Mouse (Mus musculus) intestine, embryonic 15.5 days (tissue): ENCODE measurements at regions not wholly inside any gene's neighbourhood (a gene's known extent, or its start where the extent isn't known, plus 50 kb on each side); places are given as distances from the start of the nearest gene placed in this dataset.
"Not testable (repeated sequence)": the region's sequence is repeated elsewhere in the genome, so short reads cannot be mapped to it uniquely, and the experiment has no call there.

Experiments
- ATAC-seq: fragments of 200-750 bp; cut with Nextera tagmentation; 2 replicates; pipeline ENCODE4 v1.8.0; 2017; ENCODE audit warnings: moderate TSS enrichment, moderate library complexity
- H3K27ac ChIP-seq: fragments of 300-500 bp; sonication (generic); 2 replicates; pipeline ENCODE4 v1.5.1; 2015; ENCODE audit warnings: mild to moderate bottlenecking, inconsistent platforms
- H3K27me3 ChIP-seq: fragments of 300-500 bp; sonication (generic); replicated peaks from 2 replicates; pipeline ENCODE4 v1.6.1; 2015; ENCODE audit warnings: inconsistent platforms
- H3K36me3 ChIP-seq: fragments of 300-500 bp; sonication (generic); 2 replicates; pipeline ENCODE4 v1.6.1; 2015; ENCODE audit warnings: inconsistent platforms
- H3K4me1 ChIP-seq: fragments of 300-500 bp; sonication (generic); replicated peaks from 2 replicates; pipeline ENCODE4 v1.6.1; 2015; ENCODE audit warnings: inconsistent platforms
- H3K4me2 ChIP-seq: fragments of 300-500 bp; sonication (generic); replicated peaks from 2 replicates; pipeline ENCODE4 v1.6.1; 2015; ENCODE audit warnings: mild to moderate bottlenecking, inconsistent platforms
- H3K4me3 ChIP-seq: fragments of 300-500 bp; sonication (generic); replicated peaks from 2 replicates; pipeline ENCODE4 v1.5.1; 2015; ENCODE audit warnings: inconsistent platforms
- H3K9ac ChIP-seq: fragments of 300-500 bp; sonication (generic); 2 replicates; pipeline ENCODE4 v1.6.1; 2015; ENCODE audit warnings: inconsistent platforms
- H3K9me3 ChIP-seq: fragments of 300-500 bp; sonication (generic); 2 replicates; pipeline ENCODE4 v1.6.1; 2016; ENCODE audit warnings: inconsistent platforms
- WGBS: fragments of 180-500 bp; shearing (Covaris S2); methylation state at CpG from one replicate; pipeline ENCODE4 v1.1.7; 2015; 5-methylcytosine and 5-hydroxymethylcytosine counted together

DNA sequence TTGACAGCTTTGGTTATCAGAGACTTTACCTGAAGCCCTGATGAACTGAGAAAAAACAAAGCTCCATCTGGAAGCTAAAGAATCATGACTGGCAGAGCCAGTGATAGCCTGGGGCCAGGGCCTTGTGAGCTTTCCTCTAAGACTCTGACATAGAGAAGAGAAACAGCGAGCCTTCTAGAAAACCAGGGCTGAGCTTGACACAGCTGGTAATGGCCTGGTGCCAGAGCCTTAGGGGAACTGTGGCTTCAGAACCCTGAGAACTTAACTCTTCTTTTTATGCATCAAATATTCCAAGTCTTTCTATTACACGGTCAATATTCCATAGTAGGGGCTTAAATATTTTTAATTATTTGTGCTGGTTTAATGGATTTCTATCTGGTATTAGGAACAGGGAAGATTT is 165.2 kb upstream of the Crygf start:
- H3K4me3 ChIP-seq = no peak overlapping the region
- 80% methylated on average over 2 of the region's 2 CpGs for WGBS

DNA sequence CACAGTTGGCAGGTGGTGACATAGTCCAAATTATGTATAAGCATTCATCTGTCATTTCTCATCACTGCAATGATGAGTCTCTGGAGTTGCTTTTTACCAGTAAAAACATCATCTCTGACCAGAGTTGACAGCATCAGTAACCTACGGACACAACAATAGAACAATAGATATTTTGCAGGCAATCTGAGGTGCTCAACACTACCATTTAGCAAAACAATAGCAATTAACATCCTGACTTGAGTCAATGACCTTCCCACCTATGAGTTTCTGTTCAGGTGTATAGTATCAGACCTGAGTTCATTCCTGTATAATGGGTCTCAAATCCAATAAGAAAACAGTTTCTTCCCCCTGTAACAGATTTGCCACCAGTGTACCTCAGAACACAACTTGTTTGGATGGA is 126.1 kb upstream of the Crygf start:
- Histone ChIP-seq H3K27me3 (no peaks in the 10 kb centered on the region), H3K4me2 (no peak overlapping the region), H3K27ac (no peak overlapping the region), H3K4me1 (no peaks in the 10 kb centered on the region), H3K9me3 (no peaks in the 10 kb centered on the region), H3K36me3 (no peaks in the 10 kb centered on the region), H3K9ac (no peak overlapping the region), H3K4me3 (no peak overlapping the region)
- 76% methylated on average over 1 of the region's 1 CpGs for WGBS
- no peak for ATAC-seq

More for the DNA sequence above, 165.2 kb upstream of the Crygf start:
- no peaks in the 10 kb centered on the region for H3K27me3 ChIP-seq
- H3K27ac ChIP-seq = no peak overlapping the region
- no peaks in the 10 kb centered on the region for H3K36me3 ChIP-seq
- H3K4me2 ChIP-seq = no peak overlapping the region
- H3K9ac ChIP-seq = no peak overlapping the region
- no peaks in the 10 kb centered on the region for H3K9me3 ChIP-seq
- ATAC-seq = no peak
- no peaks in the 10 kb centered on the region for H3K4me1 ChIP-seq

DNA sequence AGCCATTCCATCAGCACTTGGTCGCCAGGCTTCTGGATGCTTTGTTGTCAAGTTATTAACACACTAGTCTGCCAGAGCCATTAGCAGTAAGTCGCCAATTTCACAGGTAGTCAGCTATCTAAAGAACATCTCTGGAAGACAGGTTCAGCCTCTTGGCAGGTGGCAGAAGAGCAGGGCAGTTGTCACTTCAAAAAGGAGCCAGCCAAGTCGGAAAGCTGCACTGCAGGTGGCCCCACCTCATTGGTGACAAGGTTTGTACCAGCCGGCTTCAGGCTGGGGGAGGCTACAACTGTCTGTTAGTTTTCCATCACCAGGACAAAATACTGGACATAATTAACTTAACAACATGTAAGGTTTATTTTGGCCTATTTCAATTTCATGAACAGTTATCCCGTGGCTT is 105.5 kb upstream of the Crygf start:
- WGBS = 71% methylated on average over 5 of the region's 5 CpGs
- H3K9ac ChIP-seq = no peak overlapping the region
- H3K27me3 ChIP-seq = no peaks in the 10 kb centered on the region
- H3K4me1 ChIP-seq = no peaks in the 10 kb centered on the region
- H3K36me3 ChIP-seq = no peaks in the 10 kb centered on the region
- no peak overlapping the region for H3K27ac ChIP-seq
- no peak overlapping the region for H3K4me3 ChIP-seq
- ATAC-seq = no peak
- H3K4me2 ChIP-seq = no peak overlapping the region
- no peaks in the 10 kb centered on the region for H3K9me3 ChIP-seq

DNA sequence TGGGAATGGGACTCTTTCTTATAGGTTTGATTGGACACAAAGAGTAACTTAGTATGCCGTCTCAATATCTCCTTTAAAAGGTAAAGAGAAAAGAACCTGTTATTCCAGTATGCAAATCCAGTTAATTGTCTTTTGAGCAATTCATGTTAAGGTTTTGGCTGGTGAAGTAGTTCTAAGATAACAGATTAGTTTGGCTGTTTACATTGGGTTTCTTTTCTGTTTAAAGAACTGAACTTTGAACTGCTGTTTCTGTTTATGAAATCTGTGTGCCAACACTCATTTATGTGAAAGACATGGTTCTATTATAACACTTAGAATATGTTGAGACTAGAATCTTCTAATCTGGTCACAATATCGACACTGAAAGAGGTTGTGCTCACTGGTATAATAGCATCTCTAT is 85.2 kb upstream of the Crygf start:
- WGBS = 50% methylated on average over 2 of the region's 2 CpGs

DNA sequence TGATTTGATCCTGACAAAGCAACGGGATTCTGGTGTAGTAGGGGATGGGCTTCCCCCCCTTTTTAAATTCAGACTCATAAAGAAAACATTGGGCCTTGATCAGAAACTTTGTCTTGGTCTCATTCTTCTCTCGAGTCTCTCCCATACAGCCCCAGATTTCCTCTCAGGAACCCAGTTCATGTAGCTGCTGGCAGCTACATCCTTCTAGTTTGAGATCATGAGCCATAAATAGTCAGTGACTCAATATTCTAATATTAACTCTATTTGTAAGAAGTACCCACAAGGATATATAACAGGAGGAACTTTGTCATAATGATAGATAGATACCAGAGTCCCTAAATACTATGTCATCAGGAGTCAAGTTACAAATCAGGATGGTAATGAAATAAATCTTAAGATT is 79.3 kb upstream of the Crygf start:
- H3K36me3 ChIP-seq = no peaks in the 10 kb centered on the region
- H3K9ac ChIP-seq = no peak overlapping the region
- no peak overlapping the region for H3K4me2 ChIP-seq
- H3K4me3 ChIP-seq = no peak overlapping the region
- no peaks in the 10 kb centered on the region for H3K4me1 ChIP-seq
- WGBS = 49% methylated on average over 2 of the region's 2 CpGs
- no peaks in the 10 kb centered on the region for H3K9me3 ChIP-seq
- no peak overlapping the region for H3K27ac ChIP-seq
- no peak for ATAC-seq
- no peaks in the 10 kb centered on the region for H3K27me3 ChIP-seq

More for the DNA sequence above, 85.2 kb upstream of the Crygf start:
- no peak overlapping the region for H3K27ac ChIP-seq
- no peak overlapping the region for H3K4me2 ChIP-seq
- H3K9ac ChIP-seq = no peak overlapping the region
- peak; percentile 63 for ATAC-seq
- H3K4me1 ChIP-seq = no peaks in the 10 kb centered on the region
- no peaks in the 10 kb centered on the region for H3K36me3 ChIP-seq
- H3K27me3 ChIP-seq = no peaks in the 10 kb centered on the region
- no peaks in the 10 kb centered on the region for H3K9me3 ChIP-seq
- H3K4me3 ChIP-seq = no peak overlapping the region

DNA sequence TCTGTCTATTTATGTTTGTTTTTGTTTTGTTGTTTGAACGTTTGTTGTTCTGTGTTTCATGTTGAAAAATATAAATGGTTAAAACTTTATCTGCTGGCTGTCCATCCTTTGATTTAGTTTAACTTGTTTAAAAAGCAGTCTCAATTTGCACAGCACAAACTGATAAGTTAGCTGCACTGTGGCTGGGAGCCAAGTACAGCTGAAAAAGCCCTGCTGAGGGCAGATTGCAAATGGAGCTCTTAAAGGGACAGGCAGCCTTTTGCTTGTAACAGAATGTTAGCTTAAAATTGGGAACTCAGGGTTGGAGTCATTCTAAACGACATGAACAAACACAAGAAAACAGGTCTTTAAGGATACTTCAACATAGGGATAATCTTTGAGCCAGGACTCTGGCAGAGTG is 52.6 kb upstream of the Crygf start:
- H3K27ac ChIP-seq, H3K36me3 ChIP-seq, ATAC-seq, H3K9ac ChIP-seq, H3K27me3 ChIP-seq, H3K4me2 ChIP-seq, H3K9me3 ChIP-seq, H3K4me3 ChIP-seq, H3K4me1 ChIP-seq: not testable (repeated sequence)
- 71% methylated on average over 2 of the region's 2 CpGs for WGBS
